Mouse (Mus musculus) urinary bladder, adult 2 months (tissue): ENCODE data around the gene Dennd1b. TPM values are rescaled to one million over a fixed set of nuclear protein-coding genes. Genes with fewer than 3 reads are reported as not detected.

Experiments
- DNase-seq: peaks from one replicate; pipeline ENCODE4 v3.0.0; 2022; ENCODE audit warnings: low spot score
- polyA plus RNA-seq: library from polyadenylated mRNA; depleted of rRNA; stranded (reverse); fragments of >200 nt; gene quantifications from 2 replicates; pipeline ENCODE4 v1.2.3, GENCODE M21; 2012; rRNA removed

The Dennd1b gene
- polyA plus RNA-seq, 1 experiment, result 3.6 TPM

GRCm38 (mm10) chr1:139180481-139181149 is 217.4 kb downstream of the Dennd1b start:
- DNase-seq, result no peak

- DNase-seq, result no peak
Measured at GRCm38 (mm10) chr1:139192635-139193034, 229.4 kb downstream of the Dennd1b start.

- DNase-seq, result no peak
Measured at GRCm38 (mm10) chr1:139194011-139194410, 230.8 kb downstream of the Dennd1b start.

GRCm38 (mm10) chr1:139194428-139195028 is 231.3 kb downstream of the Dennd1b start:
- no peak for DNase-seq

- DNase-seq, result no peak
Measured at GRCm38 (mm10) chr1:139203026-139203425, 239.8 kb downstream of the Dennd1b start.

- DNase-seq, result no peak
Measured at GRCm38 (mm10) chr1:139206259-139206658, 243.0 kb downstream of the Dennd1b start.

GRCm38 (mm10) chr1:139209796-139210195 is 246.6 kb downstream of the Dennd1b start:
- no peak for DNase-seq

GRCm38 (mm10) chr1:139210505-139210904 is 247.3 kb downstream of the Dennd1b start:
- DNase-seq, result no peak

GRCm38 (mm10) chr1:139215311-139215710 is 252.1 kb downstream of the Dennd1b start:
- no peak for DNase-seq

- DNase-seq, result no peak
Measured at GRCm38 (mm10) chr1:139223804-139224203, 260.6 kb downstream of the Dennd1b start.

- no peak for DNase-seq
Measured at GRCm38 (mm10) chr1:139224309-139224949, 261.2 kb downstream of the Dennd1b start.

Other genes starting within 250 kb of the Dennd1b start
- 0.03 TPM in 1 of 2 replicates, not detected in the other for gene Lhx9, start 114.9 kb upstream of the Dennd1b start, polyA plus RNA-seq
- gene 2310009B15Rik, start 106.6 kb upstream of the Dennd1b start, polyA plus RNA-seq, result 23.7 and 27.9 TPM in 2 replicates